Comparison of ENCODE assay signal across 23 mouse cellular contexts in genomic region chr3:34173416-34174097, GRCm38 (mm10).
DNase-seq lines count a peak whose midpoint lies in the region; ATAC-seq lines count a peak whose summit lies in the region.
"Had no signal": no experiment of that assay in that cellular context is flagged by ENCODE, and none has a peak within 500 bp of the region (broad histone marks: within the 10 kb centered on the region; RNA-seq: fewer than 3 reads in every experiment).

No protein-coding gene starts in this region.

- no peak overlapping the region for H3K4me3 ChIP-seq in forebrain, embryonic 12.5 days (replicated peaks)
- H3K4me3 ChIP-seq in forebrain, embryonic 11.5 days (ENCODE audit: low read depth, low read length) = no peak overlapping the region
- no peak overlapping the region for H3K4me3 ChIP-seq in midbrain, embryonic 16.5 days (ENCODE audit: low read depth, low read length)
- no peak overlapping the region for H3K4me3 ChIP-seq in midbrain, embryonic 13.5 days (replicated peaks)
- no peak overlapping the region for H3K4me3 ChIP-seq in forebrain, embryonic 16.5 days (replicated peaks; ENCODE audit: low read length)
- H3K4me3 ChIP-seq: embryonic facial prominence, embryonic 12.5 days; heart, adult 2 months; heart, embryonic 15.5 days; hindbrain, embryonic 13.5 days had no signal

- WGBS in forebrain, embryonic 12.5 days = 47% methylated on average over 6 of the region's 6 CpGs
- WGBS in forebrain, embryonic 11.5 days = 66% methylated on average over 6 of the region's 6 CpGs
- WGBS in midbrain, embryonic 16.5 days = 46% methylated on average over 6 of the region's 6 CpGs
- 54% methylated on average over 6 of the region's 6 CpGs for WGBS in midbrain, embryonic 13.5 days
- 40% methylated on average over 6 of the region's 6 CpGs for WGBS in forebrain, embryonic 16.5 days

- no peak for DNase-seq in forebrain, embryonic 11.5 days (ENCODE audit: low spot score)
- no peak for DNase-seq in heart, adult 18-20 months
- no peak for DNase-seq in urinary bladder, postnatal 36 days (ENCODE audit: low spot score in 2 of 2)
- DNase-seq: adrenal gland, adult 8-10 months; adrenal gland, postnatal 36 days; B cell, adult 2 months; cerebellum, adult 11-12 months; cerebellum, adult 9-10 months; cerebellum, postnatal 25 days; gastrocnemius, postnatal 10 days; heart, adult 2 months; heart, postnatal 14 days had no signal

- H3K9ac ChIP-seq in forebrain, embryonic 12.5 days = no peak overlapping the region
- H3K9ac ChIP-seq in forebrain, embryonic 11.5 days (ENCODE audit: low read length) = no peak overlapping the region
- H3K9ac ChIP-seq in midbrain, embryonic 16.5 days (ENCODE audit: low read depth, low read length) = no peak overlapping the region
- no peak overlapping the region for H3K9ac ChIP-seq in midbrain, embryonic 13.5 days (replicated peaks)
- H3K9ac ChIP-seq in forebrain, embryonic 16.5 days (replicated peaks; ENCODE audit: low read depth, low read length) = no peak overlapping the region
- H3K9ac ChIP-seq: embryonic facial prominence, embryonic 12.5 days; heart, embryonic 15.5 days; hindbrain, embryonic 13.5 days had no signal

- H3K4me1 ChIP-seq in forebrain, embryonic 12.5 days = peaks cover 3% of the 10 kb centered on the region; the same call in 1 of the 2 replicates
- no peaks in the 10 kb centered on the region for H3K4me1 ChIP-seq in forebrain, embryonic 11.5 days (replicated peaks; ENCODE audit: control insufficient read depth, insufficient read depth, low read length)
- 0 out of 2 replicates have a peak, but pooled peaks cover 5% of the 10 kb centered on the region for H3K4me1 ChIP-seq in midbrain, embryonic 16.5 days (ENCODE audit: control insufficient read depth, insufficient read depth, low read length)
- H3K4me1 ChIP-seq in midbrain, embryonic 13.5 days (replicated peaks) = peaks cover 8% of the 10 kb centered on the region
- no peaks in the 10 kb centered on the region for H3K4me1 ChIP-seq in forebrain, embryonic 16.5 days (replicated peaks; ENCODE audit: control insufficient read depth, insufficient read depth, low read length)
- H3K4me1 ChIP-seq: embryonic facial prominence, embryonic 12.5 days; heart, embryonic 15.5 days; hindbrain, embryonic 13.5 days had no signal

- no peaks in the 10 kb centered on the region for H3K9me3 ChIP-seq in forebrain, embryonic 12.5 days
- no peaks in the 10 kb centered on the region for H3K9me3 ChIP-seq in forebrain, embryonic 11.5 days (ENCODE audit: control insufficient read depth, low read length)
- H3K9me3 ChIP-seq in midbrain, embryonic 16.5 days (replicated peaks; ENCODE audit: control insufficient read depth, low read length, poor library complexity, severe bottlenecking) = no peaks in the 10 kb centered on the region
- no peaks in the 10 kb centered on the region for H3K9me3 ChIP-seq in midbrain, embryonic 13.5 days
- H3K9me3 ChIP-seq in forebrain, embryonic 16.5 days (ENCODE audit: control insufficient read depth, low read length) = 0 out of 2 replicates have a peak, but pooled peaks cover 3% of the 10 kb centered on the region
- H3K9me3 ChIP-seq: embryonic facial prominence, embryonic 12.5 days; G1E; heart, embryonic 15.5 days; hindbrain, embryonic 13.5 days had no signal

- no peaks in the 10 kb centered on the region for H3K36me3 ChIP-seq in forebrain, embryonic 12.5 days (replicated peaks)
- H3K36me3 ChIP-seq in forebrain, embryonic 11.5 days (ENCODE audit: control insufficient read depth, insufficient read depth, low read length) = no peaks in the 10 kb centered on the region
- no peaks in the 10 kb centered on the region for H3K36me3 ChIP-seq in midbrain, embryonic 16.5 days (ENCODE audit: control insufficient read depth, insufficient read depth, low read length)
- H3K36me3 ChIP-seq in midbrain, embryonic 13.5 days = no peaks in the 10 kb centered on the region
- H3K36me3 ChIP-seq in forebrain, embryonic 16.5 days (ENCODE audit: control insufficient read depth, insufficient read depth) = no peaks in the 10 kb centered on the region
- H3K36me3 ChIP-seq: embryonic facial prominence, embryonic 12.5 days; G1E; heart, embryonic 15.5 days; hindbrain, embryonic 13.5 days had no signal

- ATAC-seq in forebrain, embryonic 12.5 days (ENCODE audit: low FRiP score) = peak; percentile 49; the same call in 1 of the 2 replicates
- ATAC-seq in forebrain, embryonic 11.5 days (replicated peaks; ENCODE audit: low FRiP score) = no peak
- ATAC-seq in midbrain, embryonic 16.5 days = peak; percentile 87; the same call in 1 of the 2 replicates
- no peak for ATAC-seq in midbrain, embryonic 13.5 days
- peak; percentile 86 for ATAC-seq in forebrain, embryonic 16.5 days
- ATAC-seq: CD4-positive, CD25-positive, alpha-beta regulatory T cell, adult 4 months; hindbrain, postnatal 0 days had no signal

- H3K27ac ChIP-seq in forebrain, embryonic 12.5 days = no peak overlapping the region
- no peak overlapping the region for H3K27ac ChIP-seq in forebrain, embryonic 11.5 days (ENCODE audit: low read depth, low read length)
- no peak overlapping the region for H3K27ac ChIP-seq in midbrain, embryonic 16.5 days (ENCODE audit: low read length)
- H3K27ac ChIP-seq in midbrain, embryonic 13.5 days = no peak overlapping the region
- no peak overlapping the region for H3K27ac ChIP-seq in forebrain, embryonic 16.5 days (ENCODE audit: low read length)
- H3K27ac ChIP-seq: embryonic facial prominence, embryonic 12.5 days; heart, adult 2 months; heart, embryonic 15.5 days; hindbrain, embryonic 13.5 days; hindbrain, postnatal 0 days had no signal

- H3K27me3 ChIP-seq in forebrain, embryonic 12.5 days = no peaks in the 10 kb centered on the region
- H3K27me3 ChIP-seq in forebrain, embryonic 11.5 days (ENCODE audit: control insufficient read depth, insufficient read depth, low read length) = no peaks in the 10 kb centered on the region
- no peaks in the 10 kb centered on the region for H3K27me3 ChIP-seq in midbrain, embryonic 16.5 days (ENCODE audit: control insufficient read depth, insufficient read depth, low read depth, low read length)
- H3K27me3 ChIP-seq in midbrain, embryonic 13.5 days = no peaks in the 10 kb centered on the region; the same call in 1 of the 2 replicates
- no peaks in the 10 kb centered on the region for H3K27me3 ChIP-seq in forebrain, embryonic 16.5 days (replicated peaks; ENCODE audit: control insufficient read depth, insufficient read depth, low read length)
- H3K27me3 ChIP-seq: embryonic facial prominence, embryonic 12.5 days; heart, embryonic 15.5 days had no signal

- H3K4me2 ChIP-seq in forebrain, embryonic 12.5 days = no peak overlapping the region
- H3K4me2 ChIP-seq in forebrain, embryonic 11.5 days (ENCODE audit: low read depth, low read length, severe bottlenecking) = no peak overlapping the region
- H3K4me2 ChIP-seq in midbrain, embryonic 16.5 days (ENCODE audit: low read length) = no peak overlapping the region
- H3K4me2 ChIP-seq in midbrain, embryonic 13.5 days (replicated peaks) = no peak overlapping the region
- no peak overlapping the region for H3K4me2 ChIP-seq in forebrain, embryonic 16.5 days (ENCODE audit: low read length)
- H3K4me2 ChIP-seq: embryonic facial prominence, embryonic 12.5 days; heart, embryonic 11.5 days; heart, embryonic 15.5 days; hindbrain, embryonic 13.5 days had no signal

Comparison
In these comparisons a context has a peak if more than half of its experiments do, and no peak if none do; other contexts are left out.
1. ATAC-seq: peak in forebrain, embryonic 12.5 days (single experiment), midbrain, embryonic 16.5 days (single experiment) and forebrain, embryonic 16.5 days (single experiment); none in forebrain, embryonic 11.5 days (single experiment) and midbrain, embryonic 13.5 days (single experiment).